Mouse (Mus musculus) granulocyte monocyte progenitor cell, adult 5-6 weeks (primary cell): ENCODE results near the gene Mpdu1. TPM values are rescaled to one million over a fixed set of nuclear protein-coding genes. Genes with fewer than 3 reads are reported as not detected.
A peak's percentile ranks its signal among the peaks of the same experiment; 100 is the strongest.
"Not testable (repeated sequence)": the region's sequence is repeated elsewhere in the genome, so short reads cannot be mapped to it uniquely, and the experiment has no call there.

ENCODE experiments used
- ATAC-seq: replicated peaks from 2 replicates; pipeline ENCODE4 v1.8.0; 2016; ENCODE audit warnings: mild to moderate bottlenecking, moderate TSS enrichment, inconsistent platforms; ENCODE audit not compliant: poor library complexity, severe bottlenecking
- total RNA-seq, 2 experiments: library from RNA; stranded (forward) in 1 of 2; stranded (reverse) in 1 of 2; fragments of 200-712, 200-1000 nt in 1 of 2; fragments of >200 nt in 1 of 2; fragmentation: Nextera tagmentation in 1 of 2; gene quantifications; 2 replicates each; pipeline ENCODE4 v1.2.3; 2014 to 2017

Gene Mpdu1
- total RNA-seq (2014; fragmentation: Nextera tagmentation) (40.7 and 48.6 TPM in 2 replicates), total RNA-seq (2017) (58.5 and 67.9 TPM in 2 replicates)

DNA sequence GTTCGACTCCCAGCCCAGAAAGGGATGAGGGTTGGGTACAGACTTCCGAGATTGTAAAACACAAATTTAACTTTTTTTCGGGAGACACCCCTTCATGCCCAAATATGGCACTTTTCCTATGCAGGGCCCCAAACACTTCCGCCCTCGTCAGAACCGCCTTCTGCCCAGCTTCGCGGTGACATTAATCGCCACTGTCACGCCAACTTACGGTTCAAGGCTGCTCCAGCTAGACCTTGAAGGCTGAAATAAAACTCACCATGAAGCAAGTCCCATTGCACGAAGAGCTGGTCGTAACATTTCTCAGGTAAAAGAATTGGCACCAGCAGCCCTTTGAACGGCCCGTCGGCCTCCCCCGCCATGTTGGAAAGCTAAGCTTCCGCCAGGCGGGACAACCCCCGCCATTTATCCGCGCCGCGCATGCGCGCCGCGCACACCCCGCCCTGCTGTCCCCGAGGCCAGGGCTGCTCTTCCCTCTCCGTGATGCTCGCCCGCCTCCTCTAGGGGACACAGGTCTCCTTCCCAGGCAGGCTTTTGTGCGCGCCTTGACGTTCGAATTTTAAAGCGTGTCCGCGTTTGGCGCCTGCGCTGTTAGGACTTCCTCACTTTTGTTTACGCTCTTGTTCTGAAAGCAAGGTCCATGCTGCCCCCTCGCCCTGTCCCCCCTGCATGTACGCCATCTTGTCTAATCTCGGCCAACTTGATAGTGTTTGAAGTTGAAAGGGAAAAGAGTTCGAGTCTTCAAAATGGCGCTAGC is at the start of gene Mpdu1:
Gene Mpdu1 (minus strand): TSS at position 430 of the 754 bp plus-strand sequence.
- peak; percentile 70 for ATAC-seq

DNA sequence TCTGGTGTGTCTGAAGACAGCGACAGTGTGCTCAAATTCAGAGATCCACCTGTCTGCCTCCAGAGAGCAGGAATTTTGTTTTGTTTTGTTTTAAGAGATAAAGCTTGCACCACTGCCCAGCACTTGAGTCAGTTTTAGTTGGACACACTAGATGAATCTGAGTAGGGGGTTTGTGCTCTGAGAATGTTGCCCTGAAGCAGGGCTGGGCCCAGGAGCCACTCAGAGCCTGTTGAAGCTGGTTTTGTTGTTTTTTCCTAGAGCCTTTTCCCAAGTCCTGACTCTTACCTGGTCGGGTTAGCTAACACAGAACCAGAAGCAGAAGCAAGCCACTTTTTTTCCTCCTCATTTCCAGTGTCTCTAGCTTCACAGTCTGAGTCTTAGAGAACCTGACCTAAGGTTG is 48.6 kb upstream of the Mpdu1 start:
- no peak for ATAC-seq

DNA sequence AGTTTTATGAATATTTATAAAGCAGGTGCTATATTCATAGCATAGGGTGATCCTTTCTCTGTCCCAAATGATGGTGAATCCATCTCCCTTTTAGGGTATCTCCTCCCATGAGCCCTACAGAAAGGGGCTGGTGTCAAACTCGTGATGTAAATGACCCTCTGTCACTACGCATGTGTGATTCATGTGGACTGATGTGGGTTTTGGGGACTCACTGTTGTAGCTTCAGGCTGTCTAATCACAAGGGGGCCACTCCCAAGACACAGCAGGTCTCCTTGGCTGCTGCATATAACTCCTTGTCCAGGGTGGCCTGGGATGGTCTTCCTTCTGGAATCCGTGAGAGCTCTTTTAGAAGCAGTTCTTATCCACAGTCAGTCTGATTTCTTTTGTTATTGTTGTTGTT is 48.0 kb upstream of the Mpdu1 start:
- no peak for ATAC-seq

DNA sequence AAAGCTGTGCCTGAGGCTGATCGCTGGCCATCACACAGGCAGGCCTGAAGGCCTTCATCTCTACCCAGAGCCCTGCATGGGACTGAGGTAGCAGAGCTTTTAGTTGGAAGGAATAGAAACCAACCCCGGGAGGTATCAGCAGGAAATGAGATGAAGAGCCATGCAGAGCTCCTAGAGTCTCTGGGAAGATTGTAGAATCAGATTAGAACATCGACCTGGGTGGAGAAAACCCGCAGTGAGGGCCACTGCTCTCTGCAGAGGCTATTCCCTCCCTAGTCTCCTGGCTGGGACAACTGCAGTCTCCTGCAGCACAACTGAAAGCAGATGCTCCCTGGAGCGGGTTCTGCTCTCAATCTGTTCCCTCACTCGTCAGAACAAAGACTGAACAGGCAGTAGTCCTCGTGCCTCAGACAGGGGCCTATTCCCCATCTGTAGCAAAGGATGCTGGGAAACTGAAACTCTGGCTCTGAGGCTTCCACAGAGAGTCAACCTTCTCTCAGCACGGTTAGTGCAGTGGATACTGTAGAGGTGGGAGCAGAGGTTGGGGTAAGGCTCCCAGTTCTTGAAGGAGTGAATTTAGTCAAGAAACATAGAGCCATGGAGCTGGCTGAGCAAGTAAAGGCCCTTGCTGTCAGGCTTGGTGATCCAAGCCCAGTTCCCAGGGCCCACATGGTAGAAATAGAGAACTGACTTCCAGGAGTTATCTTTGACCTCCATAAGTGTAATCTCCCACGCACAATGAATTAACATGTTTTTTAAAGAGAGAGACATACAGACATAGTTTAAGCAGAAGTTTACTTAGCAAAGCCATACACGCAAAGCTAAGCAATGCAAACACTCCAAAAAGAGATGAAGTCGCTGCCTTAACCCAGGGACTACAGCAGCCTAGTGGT is 47.4 kb upstream of the Mpdu1 start:
- no peak for ATAC-seq

DNA sequence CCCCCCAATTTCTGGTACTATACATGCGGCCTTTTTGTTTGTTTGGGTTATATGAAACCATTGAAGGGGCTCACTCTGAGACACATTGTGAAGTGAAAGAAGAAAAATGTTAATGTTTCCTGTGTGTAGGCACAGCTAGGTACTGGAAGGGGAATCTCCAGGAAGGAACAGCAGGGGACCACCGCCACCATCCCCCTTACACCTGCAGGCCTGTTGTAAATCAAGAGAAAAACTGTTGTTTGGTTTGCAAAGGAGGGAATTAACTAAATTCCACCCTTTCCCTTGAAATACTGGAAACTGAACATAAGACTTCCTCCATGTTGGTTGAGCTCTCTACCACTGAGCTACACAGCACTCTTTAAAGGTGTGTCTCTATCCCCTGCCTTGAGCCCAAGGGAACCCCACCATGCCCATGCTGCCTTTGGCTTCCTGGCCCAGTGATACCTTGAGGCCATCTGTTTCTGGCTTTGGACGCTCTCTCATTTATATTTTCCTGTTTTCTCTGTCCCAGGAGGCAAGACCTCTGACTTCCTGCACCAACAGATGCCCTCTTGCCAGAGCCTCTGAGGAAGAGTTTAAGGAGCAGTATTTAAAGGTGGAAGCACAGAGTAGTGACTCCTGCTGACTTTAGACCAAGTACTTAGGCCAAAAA is 46.3 kb upstream of the Mpdu1 start:
- ATAC-seq = no peak

DNA sequence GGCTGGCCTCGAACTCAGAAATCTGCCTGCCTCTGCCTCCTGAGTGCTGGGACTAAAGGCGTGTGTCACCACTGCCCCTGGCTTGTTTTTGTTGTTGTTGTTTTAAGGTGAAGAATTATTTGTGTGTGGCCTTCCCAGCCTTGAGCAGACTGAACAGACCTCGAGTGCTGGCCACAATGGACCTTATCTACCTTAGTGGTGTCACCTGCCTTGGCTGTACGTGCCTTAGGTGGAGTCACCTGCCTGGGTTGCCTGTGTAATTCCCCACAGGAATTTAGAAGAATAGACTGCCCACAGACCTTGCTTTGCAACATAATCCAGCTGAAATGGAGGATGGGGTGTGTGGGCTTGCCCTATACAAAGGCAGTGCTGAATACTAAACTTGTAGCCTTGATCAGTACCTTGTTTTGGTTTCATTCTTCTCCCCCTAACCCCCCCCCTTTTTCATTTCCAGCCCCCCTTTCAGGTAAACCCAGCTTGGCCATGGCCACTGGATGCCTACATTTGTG is 45.5 kb upstream of the Mpdu1 start:
- no peak for ATAC-seq

DNA sequence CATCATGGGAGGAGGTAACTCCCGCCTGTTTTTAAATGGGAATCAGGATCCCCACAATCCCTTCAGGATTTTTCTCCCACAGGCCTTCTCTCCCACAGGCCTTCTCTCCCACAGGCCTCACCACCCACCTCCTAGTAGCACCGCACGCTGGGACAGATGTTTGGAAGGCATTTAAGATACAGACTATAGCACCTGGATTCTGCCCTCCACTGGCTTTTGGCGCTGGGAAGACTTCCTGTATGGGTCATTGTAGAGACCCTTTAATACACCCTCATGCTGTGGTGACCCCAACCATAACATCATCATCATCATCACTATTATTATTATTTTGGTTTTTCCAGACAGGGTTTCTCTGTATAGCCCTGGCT is 45.0 kb upstream of the Mpdu1 start:
- no peak for ATAC-seq

DNA sequence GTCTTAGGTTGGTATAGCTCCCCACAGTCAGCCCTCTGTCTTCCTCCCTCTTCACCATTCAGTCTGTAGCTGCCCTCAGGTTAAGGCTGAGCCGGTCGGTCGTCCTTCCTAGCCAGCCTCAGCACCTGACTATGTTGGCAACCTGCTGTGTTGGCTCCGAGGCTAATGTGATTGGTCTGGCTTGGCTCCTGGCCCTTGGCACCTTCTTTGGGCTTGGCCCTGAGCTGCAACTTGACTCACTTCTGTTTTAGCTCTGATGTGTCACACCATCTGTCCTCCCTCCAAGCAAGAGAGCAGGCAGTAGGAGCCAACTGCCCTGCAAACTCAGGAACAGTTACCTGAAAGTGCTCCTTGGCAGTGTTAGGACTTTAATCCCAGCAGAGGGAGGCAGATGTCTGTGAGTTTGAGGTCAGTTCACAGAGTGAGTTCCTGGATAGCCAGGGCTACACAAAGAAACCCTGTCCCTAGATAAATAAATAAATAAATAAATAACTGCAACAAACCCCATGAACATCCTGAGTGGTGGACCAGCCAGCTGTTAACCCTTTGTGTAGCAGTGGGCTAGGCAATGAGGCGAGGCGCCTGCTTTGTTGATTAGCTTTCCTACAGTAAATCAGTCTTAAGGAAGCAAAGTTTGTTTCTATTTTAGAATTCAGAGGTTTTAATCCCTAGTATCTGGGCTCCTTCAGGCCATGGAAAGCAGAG is 44.5 kb upstream of the Mpdu1 start:
- no peak for ATAC-seq

DNA sequence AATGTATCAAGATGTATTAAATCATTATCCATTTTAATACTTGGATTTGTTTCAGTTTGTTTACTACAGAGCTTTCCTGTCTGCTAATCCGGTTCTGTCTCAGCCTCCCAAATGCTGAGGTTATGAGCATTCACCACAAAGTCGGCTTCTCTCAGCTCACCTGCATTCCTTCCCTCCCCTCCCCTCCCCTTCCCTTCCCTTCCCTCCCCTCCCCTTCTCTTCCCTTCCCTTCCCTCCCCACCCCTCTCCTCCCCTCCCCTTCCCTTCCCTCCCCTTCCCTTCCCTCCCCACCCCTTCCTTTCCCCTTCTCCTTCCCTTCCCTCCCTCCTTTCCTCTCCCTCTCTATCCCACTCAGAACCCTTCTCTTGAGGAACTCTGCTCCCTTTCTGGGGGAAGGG is 42.2 kb upstream of the Mpdu1 start:
- ATAC-seq = no peak

DNA sequence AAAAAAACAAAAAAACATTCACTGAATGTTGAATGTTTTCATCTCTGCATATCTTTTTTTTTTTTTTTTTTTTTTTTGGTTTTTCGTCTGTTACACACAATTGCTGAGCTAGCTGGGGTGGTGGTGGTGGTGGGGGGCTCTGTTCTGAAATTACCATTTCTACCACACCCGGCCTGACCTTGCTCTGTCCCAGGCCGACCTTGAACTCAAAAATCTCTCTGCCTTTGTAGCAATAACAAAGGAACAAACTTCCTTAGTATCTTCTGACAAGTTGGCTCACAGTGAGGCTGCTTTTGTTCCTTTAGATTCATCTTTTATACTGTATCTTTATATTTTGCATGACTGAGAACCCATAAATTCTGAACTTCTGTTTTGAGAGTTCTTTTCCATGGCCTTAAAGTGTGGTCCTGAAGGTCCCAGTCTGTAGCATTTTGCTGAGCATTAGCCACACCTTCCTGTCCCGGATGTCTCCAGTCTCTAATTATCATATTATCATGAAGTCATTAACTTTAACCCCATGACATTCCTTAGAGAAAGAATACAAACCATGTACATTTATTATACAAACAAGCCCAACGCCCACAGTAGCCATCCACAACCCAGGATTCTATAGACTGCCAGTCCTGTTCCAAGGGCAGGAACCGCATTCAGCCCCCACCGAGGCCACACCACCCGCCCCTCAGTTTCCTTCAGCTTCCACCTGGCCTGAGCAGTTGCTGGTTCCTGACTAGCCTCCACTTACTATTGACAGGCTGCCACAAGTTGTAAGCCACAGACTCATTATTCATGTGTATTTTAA is 41.6 kb upstream of the Mpdu1 start:
- ATAC-seq = no peak

DNA sequence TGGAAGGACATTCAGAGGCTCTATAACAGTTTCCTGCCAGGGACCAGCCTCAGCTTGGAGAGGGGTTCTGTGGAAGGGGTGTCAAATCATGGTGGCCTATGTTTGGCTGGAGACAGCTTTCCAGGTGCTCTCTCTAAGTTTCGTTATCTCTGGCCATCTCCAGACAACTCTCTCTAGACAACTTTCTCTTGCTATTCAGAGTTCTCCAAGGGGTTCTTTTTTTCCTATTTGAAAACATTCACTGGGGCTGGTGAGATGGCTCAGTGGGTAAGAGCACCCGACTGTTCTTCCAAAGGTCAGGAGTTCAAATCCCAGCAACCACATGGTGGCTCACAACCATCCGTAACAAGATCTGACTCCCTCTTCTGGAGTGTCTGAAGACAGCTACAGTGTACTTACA is 40.9 kb upstream of the Mpdu1 start:
- ATAC-seq = not testable (repeated sequence)

DNA sequence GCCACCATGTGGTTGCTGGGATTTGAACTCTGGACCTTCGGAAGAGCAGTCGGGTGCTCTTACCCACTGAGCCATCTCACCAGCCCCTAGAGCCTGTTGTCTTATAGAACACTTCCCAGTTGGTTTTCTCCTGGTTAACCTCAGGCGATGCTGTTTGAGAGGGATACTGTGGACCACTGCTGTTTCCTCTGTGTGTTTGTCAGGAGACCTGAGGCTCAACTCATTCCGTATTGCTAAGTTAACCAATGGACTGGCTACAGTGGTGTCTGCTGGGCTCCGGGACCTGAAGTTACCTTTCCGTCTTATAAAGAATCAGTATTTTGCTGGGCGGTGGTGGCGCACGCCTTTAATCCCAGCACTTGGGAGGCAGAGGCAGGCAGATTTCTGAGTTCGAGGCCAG is 40.4 kb upstream of the Mpdu1 start:
- not testable (repeated sequence) for ATAC-seq

DNA sequence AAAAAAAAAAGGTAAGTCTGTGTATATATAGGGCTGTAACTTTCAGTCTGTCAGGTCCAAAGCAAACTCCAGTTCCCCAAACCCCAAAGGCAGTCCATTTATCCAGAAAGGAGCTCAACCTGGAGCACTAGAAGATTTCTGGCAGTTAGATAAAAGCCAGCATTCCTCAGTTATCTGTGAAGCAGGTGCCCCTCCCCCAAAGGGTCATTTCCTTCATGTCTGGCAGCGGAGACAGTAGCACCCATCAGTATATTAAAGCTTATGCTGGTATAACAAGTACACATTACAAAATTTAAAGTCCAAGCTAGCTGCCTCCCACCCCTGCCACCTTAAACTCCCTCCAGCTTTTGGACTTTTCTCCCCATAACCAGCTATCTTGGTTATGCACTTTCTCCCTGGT is 37.2 kb upstream of the Mpdu1 start:
- ATAC-seq = no peak

DNA sequence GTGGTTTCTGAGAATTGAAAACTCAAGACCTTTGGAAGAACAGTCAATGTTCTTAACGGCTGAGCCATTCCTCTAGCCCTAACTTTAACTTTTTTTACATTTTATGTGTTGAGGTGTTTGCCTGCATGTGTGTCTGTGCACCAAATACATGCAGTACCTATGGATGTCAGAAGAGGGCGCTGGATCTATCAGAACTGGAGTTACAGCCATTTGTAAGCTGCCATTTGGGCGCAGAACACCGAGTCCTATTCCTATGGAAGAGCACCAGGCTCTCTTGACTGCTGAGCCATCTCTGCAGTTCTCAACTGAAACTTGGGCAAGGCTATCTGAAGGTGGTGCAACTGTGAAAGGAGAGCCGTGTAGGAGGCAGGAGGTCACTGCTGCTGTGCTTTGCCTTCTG is 36.1 kb upstream of the Mpdu1 start:
- ATAC-seq = no peak

DNA sequence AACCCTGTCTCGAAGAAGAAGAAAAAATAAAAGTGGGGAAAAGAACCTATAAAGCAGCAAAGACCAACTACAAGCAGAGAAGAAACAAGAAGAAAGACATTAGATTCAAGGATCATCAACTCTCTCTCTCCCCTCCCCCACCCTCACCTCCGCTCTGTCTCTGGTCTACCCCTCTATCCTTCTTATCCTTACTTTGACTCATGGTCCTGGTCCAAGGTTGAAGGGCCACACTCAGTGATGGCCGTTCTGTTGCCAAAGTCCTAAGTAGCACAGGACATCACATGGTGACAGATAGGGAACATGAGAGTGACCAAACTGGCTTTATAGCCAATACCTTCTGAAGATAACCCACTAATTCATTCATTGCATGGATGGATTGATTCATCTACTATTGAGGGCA is 35.0 kb upstream of the Mpdu1 start:
- no peak for ATAC-seq

DNA sequence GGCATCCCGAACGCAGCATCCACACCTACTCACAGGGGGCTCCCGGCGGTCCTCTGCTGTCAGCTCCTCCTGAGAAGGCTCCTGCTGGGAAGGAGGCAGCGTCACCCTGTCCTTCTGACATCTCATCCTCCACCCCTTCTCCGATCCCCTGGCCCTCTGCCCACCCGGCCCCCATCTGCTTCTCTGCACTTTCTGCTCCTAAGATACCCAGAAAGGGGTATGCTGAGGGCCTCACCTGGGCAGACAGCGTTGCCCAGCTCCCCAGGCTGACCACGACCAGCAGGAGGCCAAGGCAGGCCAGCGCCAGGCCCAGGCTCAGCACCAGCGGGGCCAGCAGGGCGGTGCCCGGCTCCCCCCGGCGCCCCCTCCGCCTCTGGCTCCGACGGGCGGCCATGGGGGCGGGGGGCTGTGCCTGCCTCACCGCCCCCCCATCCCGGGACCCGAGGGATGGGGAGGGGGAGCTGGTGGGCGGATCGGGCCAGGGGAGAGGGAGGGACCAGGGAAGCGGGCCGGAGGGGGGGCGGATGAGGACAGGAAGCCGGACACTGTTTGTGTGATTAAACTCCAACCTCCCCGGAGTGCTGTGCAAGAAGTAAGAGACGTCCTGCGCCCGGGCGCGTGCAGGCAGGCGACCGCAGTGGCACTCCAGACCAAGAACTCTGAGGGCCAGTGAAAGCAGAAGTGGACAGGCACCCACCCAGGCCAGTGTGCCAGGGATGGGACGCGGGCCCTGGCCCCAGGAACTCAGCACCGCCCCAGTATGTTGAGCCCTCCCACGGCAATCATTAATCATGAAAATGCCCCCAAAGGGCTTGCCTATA is 33.1 kb upstream of the Mpdu1 start, which contains the start of the genes Tnfsf12 and Tnfsfm13:
Gene Tnfsf12 (minus strand): TSS at position 489 of the 821 bp plus-strand sequence.
Gene Tnfsfm13 (minus strand): TSS at position 738 of the 821 bp plus-strand sequence.
- peak; percentile 95 for ATAC-seq

DNA sequence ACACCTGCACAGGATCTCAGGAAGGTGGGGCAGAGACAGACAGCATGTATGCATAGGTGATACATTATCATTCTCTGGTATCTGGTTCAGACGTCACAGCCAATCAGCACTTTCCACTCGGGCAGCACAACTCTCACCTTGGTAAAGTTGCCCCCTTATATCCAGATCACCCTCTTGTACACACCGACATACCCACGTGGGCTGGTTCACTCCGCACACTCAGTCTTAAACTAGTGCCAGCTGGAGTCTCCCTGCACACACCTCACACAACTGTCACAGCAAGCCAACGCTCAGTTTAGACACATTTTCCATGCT is 32.6 kb upstream of the Mpdu1 start:
- no peak for ATAC-seq

DNA sequence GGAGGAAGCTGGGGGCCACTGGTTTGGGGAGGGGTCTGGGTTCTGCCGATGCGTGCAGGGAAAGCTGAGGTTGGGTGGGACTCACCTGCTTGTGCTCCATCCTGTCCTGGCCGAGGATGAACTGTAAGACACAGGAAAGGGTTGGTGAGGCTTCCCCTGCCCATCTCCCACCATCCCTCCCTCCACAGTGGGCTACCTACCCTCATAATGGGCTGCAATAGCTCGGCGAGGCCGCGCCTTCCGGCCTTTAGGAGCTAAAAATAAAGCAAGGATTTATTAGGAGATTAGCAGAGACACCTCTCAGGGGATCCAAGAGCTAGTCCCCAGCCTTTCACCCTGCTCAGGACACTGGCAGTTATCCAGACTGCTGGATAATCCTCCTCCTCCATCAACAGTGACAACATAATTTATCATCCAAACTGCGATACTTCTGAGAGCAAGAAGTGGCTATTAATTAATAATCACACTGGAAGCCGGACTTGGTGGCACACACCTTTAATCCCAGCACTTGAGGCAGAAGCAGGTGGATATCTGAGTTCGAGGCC is 31.1 kb upstream of the Mpdu1 start:
- no peak for ATAC-seq
